Mouse (Mus musculus): ENCODE measurements around the gene Trim9. TPM values are rescaled to one million over a fixed set of nuclear protein-coding genes. Genes with fewer than 3 reads are reported as not detected.

The Trim9 gene
- total and polyA plus RNA-seq, 2 experiments from 2014 or later: 0.66 to 0.80 TPM

GRCm38 (mm10) chr12:70269724-70270123 lies 77.7 kb downstream of the Trim9 start:
- Histone ChIP-seq H3K9ac (replicated peaks; ENCODE audit: low read depth, low read length) (no peak overlapping the region), H3K4me2 (ENCODE audit: low read depth, low read length) (no peak overlapping the region), H3K9me3 (replicated peaks; ENCODE audit: control insufficient read depth, low read length) (no peaks in the 10 kb centered on the region), H3K36me3 (replicated peaks; ENCODE audit: control insufficient read depth, insufficient read depth, low read length) (no peaks in the 10 kb centered on the region), H3K4me3 (ENCODE audit: low read depth, low read length) (no peak overlapping the region), H3K27ac (ENCODE audit: low read depth) (no peak overlapping the region), H3K27me3 (ENCODE audit: control insufficient read depth, insufficient read depth, low read length) (no peaks in the 10 kb centered on the region), H3K4me1 (ENCODE audit: control insufficient read depth, insufficient read depth) (peaks cover 22% of the 10 kb centered on the region)
- 68% methylated on average over 6 of the region's 6 CpGs for WGBS
- DNase-seq (ENCODE audit: low spot score) (no peak), ATAC-seq (ENCODE audit: insufficient read depth, low read depth) (no peak)
- TF ChIP-seq CTCF (IDR thresholded peaks at IDR 0.05; ENCODE audit: low read depth) (no peak), EP300 (IDR thresholded peaks at IDR 0.05; ENCODE audit: low read depth) (no peak)

- DNase-seq (ENCODE audit: low spot score) (no peak), ATAC-seq (ENCODE audit: insufficient read depth, low read depth) (peak; percentile 35; the same call in 1 of the 2 replicates)
- no peaks in the 10 kb centered on the region for H3K27me3 ChIP-seq (ENCODE audit: control insufficient read depth, insufficient read depth, low read length)
- H3K4me2 ChIP-seq (ENCODE audit: low read depth, low read length): no peak overlapping the region
- H3K36me3 ChIP-seq (replicated peaks; ENCODE audit: control insufficient read depth, insufficient read depth, low read length): no peaks in the 10 kb centered on the region
- TF ChIP-seq CTCF (IDR thresholded peaks at IDR 0.05; ENCODE audit: low read depth): no peak
- H3K4me1 ChIP-seq (ENCODE audit: control insufficient read depth, insufficient read depth): peaks cover 22% of the 10 kb centered on the region
- H3K27ac ChIP-seq (ENCODE audit: low read depth): peak overlapping the region; percentile 72
- H3K9me3 ChIP-seq (replicated peaks; ENCODE audit: control insufficient read depth, low read length): no peaks in the 10 kb centered on the region
- no peak overlapping the region for H3K9ac ChIP-seq (replicated peaks; ENCODE audit: low read depth, low read length)
- H3K4me3 ChIP-seq (ENCODE audit: low read depth, low read length): no peak overlapping the region
- 83% methylated on average over 9 of the region's 9 CpGs for whole genome bisulfite sequencing
These were observed 80.1 kb downstream of the Trim9 start for GRCm38 (mm10) chr12:70267314-70267713.

GRCm38 (mm10) chr12:70266494-70266931 lies 80.9 kb downstream of the Trim9 start:
- Histone ChIP-seq H3K36me3 (replicated peaks; ENCODE audit: control insufficient read depth, insufficient read depth, low read length) (no peaks in the 10 kb centered on the region), H3K9ac (replicated peaks; ENCODE audit: low read depth, low read length) (no peak overlapping the region), H3K4me3 (ENCODE audit: low read depth, low read length) (no peak overlapping the region), H3K4me1 (ENCODE audit: control insufficient read depth, insufficient read depth) (peaks cover 22% of the 10 kb centered on the region), H3K4me2 (ENCODE audit: low read depth, low read length) (peak overlapping the region; percentile 5; the same call in 1 of the 2 replicates), H3K27me3 (ENCODE audit: control insufficient read depth, insufficient read depth, low read length) (no peaks in the 10 kb centered on the region), H3K9me3 (replicated peaks; ENCODE audit: control insufficient read depth, low read length) (no peaks in the 10 kb centered on the region), H3K27ac (ENCODE audit: low read depth) (peak overlapping the region; percentile 72)
- 11% methylated on average over 8 of the region's 8 CpGs for WGBS
- peak; percentile 57 for DNase-seq (ENCODE audit: low spot score)
- ATAC-seq (ENCODE audit: insufficient read depth, low read depth): peak; percentile 83
- TF ChIP-seq CTCF (IDR thresholded peaks at IDR 0.05; ENCODE audit: low read depth): no peak
- no peak for TF ChIP-seq EP300 (IDR thresholded peaks at IDR 0.05; ENCODE audit: low read depth)

GRCm38 (mm10) chr12:70263721-70264120 lies 83.7 kb downstream of the Trim9 start:
- ATAC-seq (ENCODE audit: insufficient read depth, low read depth): no peak
- Histone ChIP-seq H3K27me3 (ENCODE audit: control insufficient read depth, insufficient read depth, low read length) (no peaks in the 10 kb centered on the region), H3K9me3 (replicated peaks; ENCODE audit: control insufficient read depth, low read length) (no peaks in the 10 kb centered on the region), H3K27ac (ENCODE audit: low read depth) (no peak overlapping the region), H3K4me3 (ENCODE audit: low read depth, low read length) (no peak overlapping the region), H3K4me2 (ENCODE audit: low read depth, low read length) (no peak overlapping the region), H3K4me1 (ENCODE audit: control insufficient read depth, insufficient read depth) (peaks cover 22% of the 10 kb centered on the region), H3K36me3 (replicated peaks; ENCODE audit: control insufficient read depth, insufficient read depth, low read length) (no peaks in the 10 kb centered on the region), H3K9ac (replicated peaks; ENCODE audit: low read depth, low read length) (no peak overlapping the region)
- 82% methylated on average over 7 of the region's 7 CpGs for WGBS
- no peak for DNase-seq (ENCODE audit: low spot score)
- TF ChIP-seq CTCF (IDR thresholded peaks at IDR 0.05; ENCODE audit: low read depth) (no peak), EP300 (IDR thresholded peaks at IDR 0.05; ENCODE audit: low read depth) (no peak)

DNA sequence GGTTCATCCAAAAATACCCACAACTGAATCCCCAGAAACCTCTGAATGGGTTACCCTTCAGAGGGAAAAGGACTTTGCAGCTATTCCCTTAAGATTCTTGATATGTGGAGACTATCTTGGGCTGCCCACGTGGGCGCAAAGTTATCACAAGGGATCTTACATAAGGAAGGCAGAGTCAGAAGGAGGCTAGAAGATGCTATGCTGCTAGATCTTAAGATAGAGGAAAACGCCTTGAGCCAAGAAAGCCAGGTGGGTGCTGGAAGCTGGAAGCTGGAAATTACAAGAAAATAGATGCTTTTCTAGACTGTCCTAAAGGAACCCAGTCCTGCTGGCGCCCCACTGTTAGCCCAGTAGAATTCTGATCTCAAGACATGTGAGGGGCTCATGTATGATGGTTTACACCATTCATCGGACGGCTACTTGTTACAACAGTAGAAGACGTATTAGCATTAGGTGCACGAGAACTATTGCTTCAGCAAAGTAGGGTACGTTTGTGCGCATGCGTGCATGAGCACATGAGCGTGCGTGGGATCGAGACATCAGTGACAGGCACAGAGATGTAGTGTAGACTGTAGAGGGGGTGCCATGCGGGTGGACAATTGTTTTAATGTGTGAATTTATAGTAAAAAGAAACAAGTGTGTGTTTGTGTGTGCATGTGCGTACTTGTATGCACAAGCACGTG lies 85.0 kb downstream of the Trim9 start:
- ATAC-seq (ENCODE audit: insufficient read depth, low read depth) (no peak), DNase-seq (ENCODE audit: low spot score) (no peak)
- Histone ChIP-seq H3K4me3 (ENCODE audit: low read depth, low read length) (no peak overlapping the region), H3K9ac (replicated peaks; ENCODE audit: low read depth, low read length) (no peak overlapping the region), H3K27ac (ENCODE audit: low read depth) (no peak overlapping the region), H3K9me3 (replicated peaks; ENCODE audit: control insufficient read depth, low read length) (no peaks in the 10 kb centered on the region), H3K36me3 (replicated peaks; ENCODE audit: control insufficient read depth, insufficient read depth, low read length) (no peaks in the 10 kb centered on the region), H3K4me2 (ENCODE audit: low read depth, low read length) (no peak overlapping the region), H3K27me3 (ENCODE audit: control insufficient read depth, insufficient read depth, low read length) (no peaks in the 10 kb centered on the region), H3K4me1 (ENCODE audit: control insufficient read depth, insufficient read depth) (peaks cover 20% of the 10 kb centered on the region)
- 91% methylated on average over 17 of the region's 17 CpGs for WGBS
- TF ChIP-seq CTCF (IDR thresholded peaks at IDR 0.05; ENCODE audit: low read depth): no peak
- TF ChIP-seq EP300 (IDR thresholded peaks at IDR 0.05; ENCODE audit: low read depth): no peak
